Mouse (Mus musculus) neural tube, embryonic 14.5 days (tissue): ENCODE measurements around the gene Dst. TPM values are rescaled to one million over a fixed set of nuclear protein-coding genes. Genes with fewer than 3 reads are reported as not detected.

Source experiments
- ATAC-seq: fragments of 200-750 bp; cut with Nextera tagmentation; 2 replicates; pipeline ENCODE4 v1.8.0; 2017; ENCODE audit warnings: low read depth, mild to moderate bottlenecking, moderate TSS enrichment, moderate library complexity
- H3K27ac ChIP-seq: fragments of 300-500 bp; sonication (generic); 2 replicates; pipeline ENCODE4 v1.5.1; 2014; ENCODE audit warnings: low read depth, mild to moderate bottlenecking, control low read depth, low read length, moderate library complexity, mixed read lengths
- H3K27me3 ChIP-seq: fragments of 300-500 bp; sonication (generic); 2 replicates; pipeline ENCODE4 v1.6.1; 2014; ENCODE audit warnings: low read length; ENCODE audit not compliant: control insufficient read depth, insufficient read depth
- H3K36me3 ChIP-seq: fragments of 300-500 bp; sonication (generic); 2 replicates; pipeline ENCODE4 v1.6.1; 2014; ENCODE audit warnings: low read length, mixed read lengths; ENCODE audit not compliant: control insufficient read depth, insufficient read depth
- H3K4me1 ChIP-seq: fragments of 300-500 bp; sonication (generic); 2 replicates; pipeline ENCODE4 v1.6.1; 2014; ENCODE audit warnings: low read length; ENCODE audit not compliant: control insufficient read depth, insufficient read depth
- H3K4me2 ChIP-seq: fragments of 300-500 bp; sonication (generic); 2 replicates; pipeline ENCODE4 v1.6.1; 2014; ENCODE audit warnings: mild to moderate bottlenecking, low read depth, low read length, control low read depth
- H3K4me3 ChIP-seq: fragments of 300-500 bp; sonication (generic); 2 replicates; pipeline ENCODE4 v1.5.1; 2014; ENCODE audit warnings: low read depth, low read length, control low read depth, mixed read lengths
- H3K9ac ChIP-seq: fragments of 300-500 bp; sonication (generic); replicated peaks from 2 replicates; pipeline ENCODE4 v1.6.1; 2014; ENCODE audit warnings: low read depth, mild to moderate bottlenecking, control low read depth, low read length, mixed read lengths
- H3K9me3 ChIP-seq: fragments of 300-500 bp; sonication (generic); 2 replicates; pipeline ENCODE4 v1.6.1; 2016; ENCODE audit warnings: low read length; ENCODE audit not compliant: control insufficient read depth
- WGBS: fragments of 180-500 bp; shearing (Covaris S2); extraction: QIAGEN DNeasy Blood & Tissue Kit; methylation state at CpG from one replicate; pipeline ENCODE4 v1.1.7; 2014; 5-methylcytosine and 5-hydroxymethylcytosine counted together
- polyA plus RNA-seq: library from polyadenylated mRNA; unstranded; fragments of >200 nt; fragmentation: Nextera tagmentation; extraction: Ambion mirVana; gene quantifications from 2 replicates; pipeline ENCODE4 v1.2.1, GENCODE M21; 2014

The Dst gene
- polyA plus RNA-seq, 1 experiment from 2014 or later = 66.8 TPM

DNA sequence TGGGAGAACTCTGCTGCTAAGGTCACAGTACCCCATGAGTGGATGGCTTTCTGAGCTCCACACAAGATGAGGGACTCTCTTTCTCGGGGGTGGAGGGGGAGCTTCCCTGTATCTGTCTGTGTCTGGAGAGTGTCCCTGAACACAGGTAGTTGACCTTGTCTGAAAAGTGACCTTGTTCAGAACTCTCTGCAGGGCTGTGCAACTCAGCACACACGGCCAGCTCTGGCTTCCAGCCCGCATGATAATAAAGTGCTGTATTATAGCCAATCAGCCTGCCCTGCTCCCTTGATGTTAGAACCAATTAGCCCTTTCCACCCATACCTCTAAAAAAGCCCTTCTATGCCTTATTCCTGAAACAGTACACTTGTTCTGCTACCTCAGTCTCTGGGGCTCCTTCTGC is 188.9 kb downstream of the Dst start:
- Histone ChIP-seq H3K9me3 (no peaks in the 10 kb centered on the region), H3K9ac (no peak overlapping the region), H3K4me3 (no peak overlapping the region), H3K4me1 (no peaks in the 10 kb centered on the region), H3K27me3 (no peaks in the 10 kb centered on the region), H3K27ac (no peak overlapping the region), H3K36me3 (no peaks in the 10 kb centered on the region), H3K4me2 (no peak overlapping the region)
- 45% methylated on average over 3 of the region's 3 CpGs for WGBS
- ATAC-seq = peak; percentile 20; the same call in 1 of the 2 replicates

- H3K27ac ChIP-seq = no peak overlapping the region
- no peak overlapping the region for H3K4me3 ChIP-seq
- no peaks in the 10 kb centered on the region for H3K36me3 ChIP-seq
- no peaks in the 10 kb centered on the region for H3K27me3 ChIP-seq
- 25% methylated on average over 4 of the region's 4 CpGs for WGBS
- ATAC-seq = peak; percentile 62; the same call in 1 of the 2 replicates
- H3K9ac ChIP-seq = no peak overlapping the region
- H3K4me1 ChIP-seq = no peaks in the 10 kb centered on the region
- H3K9me3 ChIP-seq = no peaks in the 10 kb centered on the region
- H3K4me2 ChIP-seq = no peak overlapping the region
Measured at GRCm38 (mm10) chr1:34097640-34098039, 189.6 kb downstream of the Dst start.

- no peaks in the 10 kb centered on the region for H3K27me3 ChIP-seq
- no peak overlapping the region for H3K9ac ChIP-seq
- H3K36me3 ChIP-seq = no peaks in the 10 kb centered on the region
- H3K9me3 ChIP-seq = no peaks in the 10 kb centered on the region
- H3K4me2 ChIP-seq = no peak overlapping the region
- peaks cover 7% of the 10 kb centered on the region; the same call in 1 of the 2 replicates for H3K4me1 ChIP-seq
- no peak for ATAC-seq
- no peak overlapping the region for H3K27ac ChIP-seq
- no peak overlapping the region for H3K4me3 ChIP-seq
- WGBS = 22% methylated on average over 3 of the region's 3 CpGs
Measured at GRCm38 (mm10) chr1:34099439-34099838, 191.4 kb downstream of the Dst start.

DNA sequence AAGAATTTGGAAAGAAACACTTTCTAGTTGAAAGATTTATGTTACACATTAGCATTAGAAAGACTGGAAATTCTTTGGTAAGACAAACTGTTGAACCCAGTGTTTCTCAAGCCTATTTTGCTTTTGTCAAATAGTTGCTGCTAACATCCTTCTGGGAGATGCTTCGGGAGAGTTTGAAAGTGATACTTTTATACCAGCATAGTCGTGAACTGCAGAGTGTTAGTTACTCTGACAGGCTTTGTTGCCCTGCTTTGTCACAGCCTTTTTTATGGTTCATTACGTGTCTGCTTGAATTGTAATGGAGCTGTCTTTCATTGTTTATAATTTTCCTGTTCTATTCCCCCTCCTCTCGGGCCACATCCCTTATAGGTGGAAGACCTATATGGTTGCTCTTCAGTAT is 192.4 kb downstream of the Dst start:
- no peaks in the 10 kb centered on the region for H3K9me3 ChIP-seq
- no peak for ATAC-seq
- H3K4me1 ChIP-seq = peaks cover 13% of the 10 kb centered on the region
- H3K36me3 ChIP-seq = no peaks in the 10 kb centered on the region
- H3K27ac ChIP-seq = no peak overlapping the region
- H3K4me2 ChIP-seq = no peak overlapping the region
- WGBS = 18% methylated on average over 4 of the region's 4 CpGs
- no peak overlapping the region for H3K4me3 ChIP-seq
- no peak overlapping the region for H3K9ac ChIP-seq
- no peaks in the 10 kb centered on the region for H3K27me3 ChIP-seq

DNA sequence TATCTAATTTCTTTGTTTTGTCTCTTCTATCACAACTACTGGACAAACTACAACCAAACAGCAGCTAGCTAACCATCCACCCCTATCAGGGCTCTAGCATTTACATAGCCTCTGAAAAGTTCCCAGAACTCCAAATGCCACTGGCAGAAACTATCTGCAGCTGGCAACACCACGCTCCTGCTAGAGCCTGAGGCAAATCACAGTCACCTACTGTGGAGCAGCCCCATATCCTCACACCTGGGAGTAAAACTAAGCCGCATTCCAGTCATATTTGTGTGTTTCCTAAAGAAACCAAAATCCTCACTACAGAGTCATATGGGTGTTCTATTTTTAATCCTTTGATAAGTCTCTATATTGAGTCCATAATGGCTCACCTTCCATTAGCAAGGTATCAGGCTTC is 194.6 kb downstream of the Dst start:
- Histone ChIP-seq H3K27ac (no peak overlapping the region), H3K4me1 (peaks cover 23% of the 10 kb centered on the region), H3K4me2 (no peak overlapping the region), H3K4me3 (no peak overlapping the region), H3K9me3 (no peaks in the 10 kb centered on the region), H3K9ac (no peak overlapping the region), H3K27me3 (no peaks in the 10 kb centered on the region), H3K36me3 (no peaks in the 10 kb centered on the region)
- WGBS = 92% methylated on average over 2 of the region's 2 CpGs
- ATAC-seq = no peak

DNA sequence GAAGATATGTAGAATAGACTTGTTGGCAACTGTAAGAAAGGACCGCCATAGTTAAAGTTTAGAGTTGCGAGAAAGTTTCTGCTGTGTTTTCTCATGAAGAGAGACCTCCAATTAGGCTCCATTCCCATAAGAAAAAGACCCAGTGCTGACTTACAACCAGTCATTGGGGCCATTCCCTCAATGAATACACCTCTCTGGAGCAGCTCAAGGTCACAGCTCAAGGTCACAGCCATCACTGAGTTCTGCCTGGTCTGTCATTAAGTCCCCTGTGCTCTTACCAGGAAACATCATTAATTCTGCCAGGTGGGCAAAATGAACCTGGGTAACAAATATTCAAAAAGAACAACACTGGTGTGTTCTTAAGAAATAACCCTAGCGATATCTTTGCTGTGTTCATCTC is 195.2 kb downstream of the Dst start:
- no peak for ATAC-seq
- H3K4me2 ChIP-seq = no peak overlapping the region
- no peak overlapping the region for H3K27ac ChIP-seq
- no peak overlapping the region for H3K4me3 ChIP-seq
- H3K36me3 ChIP-seq = no peaks in the 10 kb centered on the region
- H3K9me3 ChIP-seq = no peaks in the 10 kb centered on the region
- no peak overlapping the region for H3K9ac ChIP-seq
- WGBS = 54% methylated on average over 3 of the region's 3 CpGs
- no peaks in the 10 kb centered on the region for H3K27me3 ChIP-seq
- peaks cover 23% of the 10 kb centered on the region for H3K4me1 ChIP-seq

DNA sequence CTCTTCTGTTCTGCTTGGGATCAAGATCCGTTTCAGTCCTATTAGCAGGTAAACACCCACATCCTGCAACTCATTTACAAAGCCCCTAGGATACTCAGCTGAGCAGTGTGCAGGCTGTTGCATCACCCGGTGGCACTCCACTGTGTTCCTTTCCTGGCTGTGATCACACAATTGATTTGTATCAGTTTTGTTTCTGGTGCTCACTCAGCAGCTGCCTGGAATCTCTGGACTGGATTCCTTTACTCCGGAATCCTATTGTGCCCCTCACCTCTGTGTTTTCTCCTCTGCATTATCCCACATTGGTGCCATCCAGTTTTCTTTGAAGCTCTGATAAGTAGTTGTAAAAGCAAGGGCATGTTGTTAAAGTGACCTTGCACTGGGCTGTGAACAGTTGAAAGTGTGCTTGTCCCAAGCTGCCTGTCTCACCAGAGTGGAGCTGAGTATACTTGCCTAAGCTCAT is 195.7 kb downstream of the Dst start:
- Histone ChIP-seq H3K36me3 (no peaks in the 10 kb centered on the region), H3K9ac (no peak overlapping the region), H3K27ac (no peak overlapping the region), H3K4me2 (no peak overlapping the region), H3K4me3 (no peak overlapping the region), H3K4me1 (peaks cover 23% of the 10 kb centered on the region), H3K9me3 (no peaks in the 10 kb centered on the region), H3K27me3 (no peaks in the 10 kb centered on the region)
- WGBS = 2% methylated on average over 3 of the region's 3 CpGs
- 0 out of 2 replicates have a peak, but pooled peaks have one; percentile 25 for ATAC-seq

- H3K4me1 ChIP-seq = peaks cover 23% of the 10 kb centered on the region
- ATAC-seq = no peak
Measured at GRCm38 (mm10) chr1:34104846-34105245, 196.8 kb downstream of the Dst start.

DNA sequence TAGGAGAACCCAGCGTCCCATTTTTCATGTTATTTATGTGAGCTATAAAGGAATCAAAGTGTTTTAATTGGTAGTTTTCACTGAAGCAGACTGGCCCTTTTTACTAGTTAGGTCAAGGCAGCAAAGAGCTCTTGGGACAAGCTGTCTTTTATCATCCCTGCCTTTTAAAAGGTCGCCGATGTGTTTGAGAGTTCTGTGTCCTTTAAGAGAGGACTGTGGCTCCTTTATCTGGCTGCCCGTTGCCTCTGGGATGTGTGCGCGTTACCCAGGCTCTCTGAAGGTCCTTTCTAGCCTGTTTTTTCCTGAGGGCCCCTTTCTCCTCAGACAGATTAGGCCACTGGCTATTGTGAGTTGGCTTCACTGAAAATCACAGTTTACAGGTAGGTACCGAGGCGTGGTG is 198.6 kb downstream of the Dst start:
- no peak overlapping the region for H3K27ac ChIP-seq
- no peak overlapping the region for H3K4me3 ChIP-seq
- no peaks in the 10 kb centered on the region for H3K36me3 ChIP-seq
- ATAC-seq = no peak
- no peak overlapping the region for H3K9ac ChIP-seq
- peaks cover 23% of the 10 kb centered on the region for H3K4me1 ChIP-seq
- WGBS = 7% methylated on average over 8 of the region's 8 CpGs
- H3K27me3 ChIP-seq = no peaks in the 10 kb centered on the region
- H3K9me3 ChIP-seq = no peaks in the 10 kb centered on the region
- no peak overlapping the region for H3K4me2 ChIP-seq

More at GRCm38 (mm10) chr1:34104846-34105245, 196.8 kb downstream of the Dst start:
- Histone ChIP-seq H3K27me3 (no peaks in the 10 kb centered on the region), H3K9ac (no peak overlapping the region), H3K4me2 (no peak overlapping the region), H3K9me3 (no peaks in the 10 kb centered on the region), H3K36me3 (no peaks in the 10 kb centered on the region), H3K4me3 (no peak overlapping the region), H3K27ac (no peak overlapping the region)
- 11% methylated on average over 8 of the region's 8 CpGs for WGBS
